Mouse (Mus musculus): Measurements from ENCODE around the gene Proser1. TPM values are rescaled to one million over a fixed set of nuclear protein-coding genes. Genes with fewer than 3 reads are reported as not detected.

Gene Proser1
- total RNA-seq (2021) = 10 to 100 TPM; 21.3 to 22.1 TPM
- long read RNA-seq, experiment 1, full-length matches to known transcripts = 11 of 15 reads
- long read RNA-seq, experiment 1, partial matches to known transcripts = 2 of 15 reads
- long read RNA-seq, experiment 1, other reads (novel, unspliced or antisense) = 2 of 15 reads
- long read RNA-seq, experiment 2, full-length matches to known transcripts = 6 of 7 reads
- long read RNA-seq, experiment 2, partial matches to known transcripts = 1 of 7 reads
- long read RNA-seq, experiment 2, other reads (novel, unspliced or antisense) = 0 of 7 reads

DNA sequence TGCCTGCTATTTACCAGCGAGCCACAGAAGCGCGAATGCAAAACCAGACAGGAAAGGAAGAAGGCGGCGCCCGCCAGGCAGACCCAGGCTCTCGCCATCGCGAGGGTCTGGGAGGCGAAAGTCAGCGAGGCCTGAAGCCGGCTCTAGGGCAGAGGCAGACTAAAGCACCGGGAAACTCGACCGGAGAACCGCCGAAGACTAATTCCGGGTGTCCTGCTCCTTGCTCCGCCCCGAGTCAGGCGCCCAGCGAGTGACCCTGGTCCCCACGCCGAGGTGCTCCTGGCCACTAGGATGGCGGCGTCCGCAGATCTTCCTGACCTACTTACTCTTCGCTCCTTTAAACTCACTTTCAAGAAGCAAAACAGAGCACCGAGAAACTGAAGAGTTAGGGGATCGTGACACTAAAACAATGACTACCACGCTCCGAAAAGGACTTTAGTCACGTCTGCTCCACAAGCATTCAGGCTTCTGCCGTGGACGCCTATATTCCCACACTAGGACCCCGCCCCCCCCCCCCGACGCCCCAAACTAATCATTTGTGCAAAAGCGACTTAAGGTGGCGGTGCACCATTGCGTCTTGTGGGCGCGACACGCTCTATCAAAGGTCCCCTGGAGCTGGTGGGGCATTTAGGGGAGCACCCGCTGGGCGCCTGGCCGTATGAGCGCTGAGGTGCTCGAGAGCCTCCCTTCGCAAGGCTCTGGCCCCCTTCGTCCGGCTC is at the start of gene Proser1, which contains the start of gene Nhlrc3:
Gene Proser1, plus strand, starts transcription at position 621 of the 719 bp plus-strand sequence.
Gene Nhlrc3, minus strand, starts transcription at position 287 of the 719 bp plus-strand sequence.
- intact Hi-C loops (cut with DNase I) = loop anchor here (5.0 kb wide), 2 partner anchors 399 to 446 kb away; partner anchors contain the start of genes Cog6 and Ufm1
- DNase-seq (ENCODE audit: extremely low spot score in 1 of 2, low spot score in 2 of 2) = peak; percentile 96 to 98
- peak within 1 kb of the TSS; percentile 82 for H3K4me3 ChIP-seq
- TF ChIP-seq CTCF (IDR thresholded peaks at IDR 0.05) = no peak; the same call in none of the 2 replicates
- peak within 1 kb of the TSS; percentile 100 for H3K27ac ChIP-seq

DNA sequence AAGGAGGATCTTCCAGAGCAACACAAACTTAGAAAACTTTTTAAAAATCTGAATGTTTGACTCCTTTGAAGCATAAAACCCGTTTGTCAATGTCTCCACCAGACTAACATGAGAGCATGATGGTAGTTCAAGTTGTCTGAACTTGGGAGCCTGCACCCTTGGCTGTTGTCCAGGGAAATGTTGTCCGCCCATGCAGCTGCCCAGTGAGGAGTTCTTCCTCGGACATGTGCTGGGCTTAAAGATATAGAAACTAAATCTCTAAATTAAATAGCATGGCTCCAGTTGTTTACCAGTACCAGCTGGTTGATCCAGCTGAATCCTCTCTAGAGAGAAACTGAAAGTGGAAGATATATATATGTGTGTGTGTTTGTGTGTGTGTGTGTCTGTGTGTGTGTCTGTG is 49.5 kb upstream of the Proser1 start:
- H3K27ac ChIP-seq = no peak overlapping the region

DNA sequence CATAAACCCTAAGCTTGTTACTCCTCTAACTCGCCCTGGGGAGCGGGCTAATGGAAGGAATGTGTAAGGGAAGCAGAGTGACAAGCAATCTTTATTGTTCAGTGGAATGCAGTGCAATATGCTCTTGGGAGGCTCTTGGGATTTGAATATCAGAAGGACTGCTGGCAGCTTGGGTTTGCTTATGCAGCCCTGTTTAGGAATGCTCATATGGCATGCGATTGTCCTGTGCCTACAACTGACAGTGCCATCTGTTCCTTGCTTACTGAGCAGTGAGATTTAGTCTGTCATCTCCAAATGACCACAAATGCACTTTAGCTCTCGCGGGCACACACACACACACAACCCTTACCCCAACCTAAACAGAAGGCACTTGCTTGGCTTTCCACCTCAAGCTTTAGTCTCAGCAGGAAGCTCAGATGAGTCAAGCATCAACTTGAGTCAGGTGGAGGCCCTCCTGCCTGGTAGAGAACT is 47.4 kb upstream of the Proser1 start:
- H3K27ac ChIP-seq = no peak overlapping the region
- DNase-seq (ENCODE audit: extremely low spot score in 1 of 2, low spot score in 2 of 2) = peak in 1 of 2 experiments; percentile 13
- H3K4me3 ChIP-seq = no peak overlapping the region
- intact Hi-C loops (cut with DNase I) = no loop called here
- no peak for TF ChIP-seq CTCF (IDR thresholded peaks at IDR 0.05)

More for the DNA sequence above, 49.5 kb upstream of the Proser1 start:
- no peak for TF ChIP-seq CTCF (IDR thresholded peaks at IDR 0.05)
- DNase-seq (ENCODE audit: extremely low spot score in 1 of 2, low spot score in 2 of 2) = no peak
- intact Hi-C loops (cut with DNase I) = no loop called here
- no peak overlapping the region for H3K4me3 ChIP-seq

DNA sequence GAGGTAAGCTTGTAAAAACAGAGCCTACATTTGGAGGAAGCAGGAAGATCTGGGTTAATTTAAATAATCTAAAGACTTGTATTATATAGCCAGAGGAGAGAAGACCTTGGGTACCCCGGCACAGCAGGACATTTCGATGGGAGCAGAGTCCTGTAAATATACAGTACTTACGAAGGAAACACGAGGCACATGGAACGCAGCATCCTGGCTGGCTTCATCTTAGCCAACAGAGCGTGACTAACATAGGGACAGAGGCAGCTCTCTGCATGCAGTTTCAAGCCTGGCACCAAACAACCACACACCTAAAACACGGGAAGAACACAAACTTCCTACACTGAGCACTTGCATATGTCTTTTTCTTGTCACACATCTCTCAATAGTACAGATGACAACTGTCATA is 45.8 kb upstream of the Proser1 start:
- Histone ChIP-seq H3K4me3 (no peak overlapping the region), H3K27ac (no peak overlapping the region)
- DNase-seq (ENCODE audit: extremely low spot score in 1 of 2, low spot score in 2 of 2) = no peak
- intact Hi-C loops (cut with DNase I) = no loop called here
- no peak for TF ChIP-seq CTCF (IDR thresholded peaks at IDR 0.05)

DNA sequence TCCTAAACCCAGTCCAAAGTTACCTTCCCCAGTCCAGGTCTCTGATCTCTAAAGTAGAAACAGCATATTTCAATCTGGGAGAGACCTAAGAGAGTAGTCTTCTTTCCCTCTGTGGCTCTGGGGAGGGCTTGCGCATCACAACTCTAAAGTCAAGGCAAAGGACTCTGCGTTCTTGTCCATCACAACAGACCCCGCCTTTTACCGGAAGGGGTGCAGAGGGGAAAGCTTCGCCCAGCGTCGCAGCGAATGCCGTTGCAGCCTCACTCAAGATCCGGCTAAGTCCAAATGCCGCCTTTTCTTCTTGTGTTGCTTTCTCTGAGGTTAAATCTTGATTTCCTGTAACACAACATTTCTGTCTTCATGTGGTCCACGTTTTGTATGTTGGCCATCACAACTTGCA is 41.8 kb upstream of the Proser1 start:
- Histone ChIP-seq H3K4me3 (no peak overlapping the region), H3K27ac (no peak overlapping the region)
- no peak for TF ChIP-seq CTCF (IDR thresholded peaks at IDR 0.05)
- intact Hi-C loops (cut with DNase I) = no loop called here
- no peak for DNase-seq (ENCODE audit: extremely low spot score in 1 of 2, low spot score in 2 of 2)

DNA sequence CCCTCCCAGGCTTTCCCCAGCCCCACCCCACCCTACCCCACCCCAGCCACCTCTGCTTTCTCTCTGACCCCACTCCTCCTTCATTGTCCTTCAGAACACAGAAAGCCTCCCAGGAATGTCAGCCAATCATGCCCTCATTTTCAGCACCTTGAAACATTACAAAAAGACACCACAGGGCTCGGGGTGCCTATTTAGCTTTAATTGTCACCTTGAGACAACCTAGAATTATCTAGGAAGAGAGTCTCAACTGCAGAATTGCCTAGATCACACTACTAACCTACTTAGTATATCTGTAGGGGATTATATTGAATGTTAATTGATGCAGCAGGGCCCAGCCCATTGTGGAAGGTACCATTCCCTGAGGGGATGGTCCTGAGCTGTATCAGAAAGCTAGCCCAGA is 40.8 kb upstream of the Proser1 start:
- no peak overlapping the region for H3K27ac ChIP-seq
- intact Hi-C loops (cut with DNase I) = no loop called here
- DNase-seq (ENCODE audit: extremely low spot score in 1 of 2, low spot score in 2 of 2) = no peak
- no peak overlapping the region for H3K4me3 ChIP-seq
- no peak for TF ChIP-seq CTCF (IDR thresholded peaks at IDR 0.05)

DNA sequence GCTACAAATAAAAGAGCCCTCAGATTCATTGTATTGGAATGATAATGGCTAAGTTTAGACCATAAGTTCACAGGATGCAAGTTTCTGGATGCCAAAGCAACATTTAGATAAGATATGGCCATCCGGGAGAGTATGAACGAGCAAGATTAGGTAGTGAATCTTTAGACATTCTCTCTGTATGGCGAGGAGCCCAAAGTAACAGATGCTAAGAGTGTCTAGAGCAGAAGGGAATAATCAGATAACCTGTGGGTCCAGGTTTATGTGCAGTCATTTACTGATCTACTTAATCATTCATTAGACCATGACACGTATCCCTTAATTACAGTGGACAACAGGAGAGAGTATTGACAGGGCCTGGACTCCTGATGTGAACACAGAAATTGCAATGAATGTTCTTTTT is 39.9 kb upstream of the Proser1 start:
- no peak for DNase-seq (ENCODE audit: extremely low spot score in 1 of 2, low spot score in 2 of 2)
- Histone ChIP-seq H3K4me3 (no peak overlapping the region), H3K27ac (no peak overlapping the region)
- intact Hi-C loops (cut with DNase I) = no loop called here
- TF ChIP-seq CTCF (IDR thresholded peaks at IDR 0.05) = no peak

DNA sequence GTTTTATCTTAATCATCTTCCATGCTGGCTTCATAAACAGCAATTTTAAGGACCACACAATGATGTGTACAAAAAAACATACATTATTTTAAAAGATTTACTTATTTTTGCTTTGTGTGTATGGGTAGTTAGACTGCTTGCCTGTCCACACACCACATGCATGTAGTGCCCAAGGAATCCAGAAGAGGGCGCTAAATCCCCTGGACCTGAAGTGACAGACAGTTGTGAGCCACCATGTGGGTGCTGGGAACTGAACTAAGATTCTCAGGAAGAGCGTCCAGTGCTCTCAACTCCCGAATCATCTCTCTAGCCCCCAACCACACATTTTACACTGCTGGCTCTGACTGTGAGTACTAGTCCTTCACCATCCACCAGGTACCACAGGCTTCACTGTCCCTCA is 28.9 kb upstream of the Proser1 start:
- peak in 1 of 2 experiments; percentile 1 for DNase-seq (ENCODE audit: extremely low spot score in 1 of 2, low spot score in 2 of 2)
- intact Hi-C loops (cut with DNase I) = loop anchor here (1.0 kb wide), 1 partner anchor 9 kb away; no protein-coding TSS in a partner anchor
- no peak overlapping the region for H3K27ac ChIP-seq
- TF ChIP-seq CTCF (IDR thresholded peaks at IDR 0.05) = no peak; the same call in 1 of the 2 replicates
- H3K4me3 ChIP-seq = no peak overlapping the region

DNA sequence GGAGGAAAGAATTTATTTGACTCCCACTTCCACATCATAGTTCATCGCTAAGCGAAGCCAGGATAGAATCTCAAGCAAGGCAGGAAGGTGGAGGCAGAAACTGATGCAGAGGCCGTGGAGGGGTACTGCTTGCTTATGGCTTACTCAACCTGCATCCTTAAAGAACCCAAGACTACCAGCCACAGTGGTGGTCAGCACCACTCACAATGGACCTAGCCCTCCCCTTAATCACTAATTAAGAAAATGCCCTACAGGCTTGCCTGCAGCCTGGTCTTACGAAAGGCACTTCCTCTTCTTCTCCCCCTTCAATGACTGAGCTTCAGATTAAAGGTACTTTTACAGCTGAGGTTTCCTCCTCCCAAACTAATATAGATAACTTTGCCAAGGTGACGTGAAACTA is 26.9 kb upstream of the Proser1 start:
- H3K27ac ChIP-seq = no peak overlapping the region
- no peak for DNase-seq (ENCODE audit: extremely low spot score in 1 of 2, low spot score in 2 of 2)
- intact Hi-C loops (cut with DNase I) = no loop called here
- TF ChIP-seq CTCF (IDR thresholded peaks at IDR 0.05) = no peak
- no peak overlapping the region for H3K4me3 ChIP-seq

DNA sequence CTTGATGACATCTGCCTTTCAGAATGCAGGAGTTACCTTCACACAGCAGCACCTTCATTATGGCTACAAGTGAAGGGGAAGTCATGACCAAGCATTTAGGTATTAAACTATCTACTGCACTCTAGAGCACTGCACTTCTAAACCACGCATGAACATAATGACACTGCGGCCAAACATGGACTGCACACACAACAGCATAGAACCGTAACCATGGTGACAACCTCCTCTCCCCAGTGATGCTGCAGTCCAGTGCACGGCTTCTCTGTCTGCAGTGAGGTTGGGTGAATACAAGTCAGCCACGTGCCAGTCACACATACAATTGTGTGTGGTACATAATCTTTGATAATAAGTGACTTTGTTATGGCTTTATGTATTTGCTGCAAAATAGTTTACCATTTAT is 17.9 kb upstream of the Proser1 start:
- Histone ChIP-seq H3K27ac (no peak overlapping the region), H3K4me3 (no peak overlapping the region)
- TF ChIP-seq CTCF (IDR thresholded peaks at IDR 0.05) = no peak
- DNase-seq (ENCODE audit: extremely low spot score in 1 of 2, low spot score in 2 of 2) = no peak
- intact Hi-C loops (cut with DNase I) = loop anchor here (10.0 kb wide), 1 partner anchor 181 kb away; no protein-coding TSS in a partner anchor

DNA sequence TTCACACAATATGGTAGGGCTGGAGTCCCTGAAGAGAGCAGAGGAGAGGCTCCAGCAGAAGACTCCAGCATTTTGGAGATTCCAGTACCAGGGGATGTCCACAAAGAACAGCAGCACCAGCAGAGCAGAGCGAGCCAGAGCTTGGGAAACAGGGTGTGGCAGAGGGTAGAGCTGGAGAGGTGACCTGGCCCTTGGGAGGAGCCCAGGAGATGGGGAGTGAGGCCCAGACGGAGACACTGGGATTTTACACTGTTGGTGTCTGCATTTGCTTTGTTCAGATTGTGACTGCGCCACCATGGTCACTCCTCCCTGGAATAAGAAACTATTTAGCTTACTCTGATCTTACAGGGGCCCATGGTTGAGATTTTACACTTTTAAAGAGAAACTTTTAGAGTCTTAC is 16.7 kb upstream of the Proser1 start:
- no peak overlapping the region for H3K4me3 ChIP-seq
- no peak for TF ChIP-seq CTCF (IDR thresholded peaks at IDR 0.05)
- H3K27ac ChIP-seq = no peak overlapping the region
- intact Hi-C loops (cut with DNase I) = loop anchor here (10.0 kb wide), 1 partner anchor 182 kb away; no protein-coding TSS in a partner anchor
- DNase-seq (ENCODE audit: extremely low spot score in 1 of 2, low spot score in 2 of 2) = peak in 1 of 2 experiments; percentile 7

DNA sequence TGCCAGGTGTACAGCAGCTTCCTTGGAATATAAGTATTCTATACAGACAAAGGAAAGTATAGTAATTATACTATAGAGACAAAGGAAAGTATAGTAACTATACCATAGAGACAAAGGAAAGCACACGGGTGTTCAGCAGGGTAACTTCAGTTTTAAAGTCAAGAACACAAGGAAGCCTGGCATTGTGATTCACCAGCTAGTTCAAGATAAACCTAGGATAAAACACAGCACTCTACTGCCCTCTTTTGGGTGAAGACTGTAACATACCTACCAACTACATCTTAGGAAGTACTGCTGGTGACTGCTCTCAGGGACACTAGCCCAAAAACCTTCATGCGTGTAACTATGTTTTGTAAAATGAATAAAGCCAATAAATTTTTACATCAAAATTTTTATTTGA is 15.3 kb upstream of the Proser1 start:
- intact Hi-C loops (cut with DNase I) = loop anchor here (1.0 to 10.0 kb wide), 2 partner anchors 183 to 419 kb away; no protein-coding TSS in a partner anchor
- H3K4me3 ChIP-seq = no peak overlapping the region

More for the DNA sequence above, 15.3 kb upstream of the Proser1 start:
- TF ChIP-seq CTCF (IDR thresholded peaks at IDR 0.05) = peak; percentile 90
- DNase-seq (ENCODE audit: extremely low spot score in 1 of 2, low spot score in 2 of 2) = peak in 1 of 2 experiments; percentile 61
- H3K27ac ChIP-seq = no peak overlapping the region

Measured in left cerebral cortex, adult 2 months (tissue).